Mouse (Mus musculus) forebrain, embryonic 12.5 days (tissue): ENCODE measurements around the gene Tex44. TPM values are rescaled to one million over a fixed set of nuclear protein-coding genes. Genes with fewer than 3 reads are reported as not detected.

Experiments used
- ATAC-seq: fragments of 200-750 bp; cut with Nextera tagmentation; 2 replicates; pipeline ENCODE4 v1.8.0; 2017; ENCODE audit warnings: moderate TSS enrichment; ENCODE audit not compliant: low FRiP score
- H3K27ac ChIP-seq: fragments of 300-500 bp; sonication (generic); 2 replicates; pipeline ENCODE4 v1.5.1; 2016; ENCODE audit warnings: mild to moderate bottlenecking
- H3K27me3 ChIP-seq: fragments of 300-500 bp; sonication (generic); 2 replicates; pipeline ENCODE4 v1.6.1; 2016; ENCODE audit warnings: mild to moderate bottlenecking
- H3K36me3 ChIP-seq: fragments of 300-500 bp; sonication (generic); replicated peaks from 2 replicates; pipeline ENCODE4 v1.6.1; 2016; ENCODE audit warnings: mild to moderate bottlenecking
- H3K4me1 ChIP-seq: fragments of 300-500 bp; sonication (generic); 2 replicates; pipeline ENCODE4 v1.6.1; 2016
- H3K4me2 ChIP-seq: fragments of 300-500 bp; sonication (generic); 2 replicates; pipeline ENCODE4 v1.6.1; 2016; ENCODE audit warnings: mild to moderate bottlenecking, moderate library complexity
- H3K4me3 ChIP-seq: fragments of 300-500 bp; sonication (generic); replicated peaks from 2 replicates; pipeline ENCODE4 v1.5.1; 2016; ENCODE audit warnings: mild to moderate bottlenecking
- H3K9ac ChIP-seq: fragments of 300-500 bp; sonication (generic); 2 replicates; pipeline ENCODE4 v1.6.1; 2016; ENCODE audit warnings: mild to moderate bottlenecking
- H3K9me3 ChIP-seq: fragments of 300-500 bp; sonication (generic); 2 replicates; pipeline ENCODE4 v1.6.1; 2016
- WGBS: fragments of 180-500 bp; shearing (Covaris S2); methylation state at CpG from one replicate; pipeline ENCODE4 v1.1.7; 2016; 5-methylcytosine and 5-hydroxymethylcytosine counted together
- polyA plus RNA-seq: library from polyadenylated mRNA; unstranded; fragments of >200 nt; fragmentation: Nextera tagmentation; extraction: Ambion mirVana; gene quantifications from 2 replicates; pipeline ENCODE4 v1.2.1, GENCODE M21; 2016

The Tex44 gene
- polyA plus RNA-seq, 1 experiment from 2014 or later = not detected

DNA sequence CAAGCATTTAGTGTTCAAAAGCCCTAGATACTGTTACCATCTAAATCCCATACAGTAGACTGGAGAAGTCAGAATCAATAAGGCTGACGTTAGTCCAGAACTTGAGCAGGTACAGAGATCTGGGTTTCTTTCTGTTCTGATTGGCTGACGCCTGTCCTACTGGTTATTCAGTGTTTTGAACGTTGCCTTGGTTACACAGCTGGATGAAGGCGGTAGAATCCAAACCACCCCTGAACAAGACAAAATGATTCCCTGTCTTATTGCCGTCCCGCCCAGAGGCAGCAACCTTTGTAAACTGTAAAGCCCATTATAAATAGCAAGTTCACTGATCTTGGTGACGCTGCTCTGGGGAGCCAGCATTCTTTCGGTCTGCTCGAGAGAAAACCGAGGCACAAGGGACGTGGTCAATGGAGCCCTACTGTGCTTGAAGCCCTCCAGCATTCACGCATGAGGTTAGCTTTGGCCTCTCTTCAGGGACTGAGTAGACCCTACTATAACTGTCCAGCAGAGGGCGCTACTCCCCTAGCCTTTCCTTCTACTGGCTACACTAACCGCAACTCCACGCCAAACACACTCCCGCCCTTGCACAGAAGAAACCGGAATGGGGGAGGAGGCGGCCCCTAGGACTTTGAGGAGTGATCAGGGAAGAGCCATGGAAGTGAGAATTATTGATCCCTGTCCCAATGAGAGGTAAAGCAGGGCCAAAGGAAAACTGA is 14.2 kb downstream of the Tex44 start:
- WGBS = 2% methylated on average over 18 of the region's 18 CpGs
- ATAC-seq = peak; percentile 77

DNA sequence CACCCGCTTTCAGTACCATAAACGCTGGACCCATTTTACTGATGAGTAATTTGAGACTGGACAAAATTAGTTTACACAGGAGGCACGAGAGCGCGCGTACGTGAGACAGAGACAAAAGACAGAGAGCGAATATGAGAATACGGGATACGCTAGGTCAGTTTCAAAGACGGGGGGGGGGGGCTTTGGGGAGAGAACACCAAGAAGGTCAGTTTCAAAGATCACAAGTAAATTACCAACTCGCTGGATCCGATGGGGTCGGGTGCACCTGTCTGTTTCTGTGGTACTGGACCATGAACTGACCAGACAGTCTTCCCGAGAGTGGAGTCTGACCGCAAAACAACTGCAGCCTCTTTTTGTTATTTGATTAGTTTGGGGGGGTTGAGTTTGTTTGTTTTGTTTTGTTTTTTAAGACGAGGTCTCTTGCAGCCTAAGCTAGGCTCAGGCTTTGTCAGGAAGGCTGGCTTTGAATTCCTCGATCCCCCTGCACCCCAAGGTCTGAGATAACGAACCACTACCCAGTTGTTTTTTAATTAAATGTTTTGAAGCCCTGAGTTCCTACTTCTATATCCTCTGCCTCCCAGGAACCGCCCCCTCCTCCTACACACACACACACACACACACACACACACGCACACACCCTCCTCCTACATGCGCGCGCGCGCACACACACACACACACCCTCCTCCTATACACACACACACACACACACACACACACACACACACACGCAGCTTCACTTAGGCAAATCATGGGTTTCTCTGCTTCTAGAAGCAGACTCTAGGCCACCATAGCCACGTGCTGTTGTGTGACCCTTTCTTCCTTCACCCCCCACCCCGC is 15.0 kb downstream of the Tex44 start:
- no peaks in the 10 kb centered on the region for H3K36me3 ChIP-seq
- peak overlapping the region; percentile 99 for H3K27ac ChIP-seq
- under 1% methylated on average over 25 of the region's 29 CpGs for WGBS
- no peaks in the 10 kb centered on the region for H3K27me3 ChIP-seq
- H3K4me3 ChIP-seq = peak overlapping the region; percentile 47
- peak; percentile 37 for ATAC-seq
- H3K4me2 ChIP-seq = peak overlapping the region; percentile 76
- H3K9ac ChIP-seq = peak overlapping the region; percentile 88
- no peaks in the 10 kb centered on the region for H3K9me3 ChIP-seq
- H3K4me1 ChIP-seq = peaks cover 65% of the 10 kb centered on the region

More for the DNA sequence above, 14.2 kb downstream of the Tex44 start:
- Histone ChIP-seq H3K4me2 (peak overlapping the region; percentile 76), H3K4me1 (peaks cover 72% of the 10 kb centered on the region), H3K27ac (peak overlapping the region; percentile 99), H3K9me3 (no peaks in the 10 kb centered on the region), H3K27me3 (no peaks in the 10 kb centered on the region), H3K36me3 (no peaks in the 10 kb centered on the region), H3K4me3 (peak overlapping the region; percentile 47), H3K9ac (peak overlapping the region; percentile 88; the same call in 1 of the 2 replicates)

DNA sequence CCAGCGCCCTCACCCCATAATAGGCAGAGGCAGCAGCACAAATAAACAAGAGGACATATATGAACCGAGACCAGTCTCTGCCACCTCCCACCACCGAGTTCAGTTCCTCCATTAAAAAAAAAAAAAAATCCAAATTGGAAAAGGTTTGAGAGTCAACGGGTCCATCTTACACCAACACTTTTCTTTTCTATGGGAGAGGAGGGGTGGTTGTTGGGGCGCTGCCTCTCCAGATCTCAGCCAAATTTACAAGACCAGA is 15.5 kb downstream of the Tex44 start:
- WGBS = 0% methylated on average over 5 of the region's 5 CpGs
- Histone ChIP-seq H3K27me3 (no peaks in the 10 kb centered on the region), H3K9me3 (no peaks in the 10 kb centered on the region), H3K27ac (peak overlapping the region; percentile 99), H3K4me3 (peak overlapping the region; percentile 47), H3K4me1 (peaks cover 59% of the 10 kb centered on the region), H3K36me3 (no peaks in the 10 kb centered on the region), H3K9ac (peak overlapping the region; percentile 88), H3K4me2 (peak overlapping the region; percentile 76)
- ATAC-seq = no peak

DNA sequence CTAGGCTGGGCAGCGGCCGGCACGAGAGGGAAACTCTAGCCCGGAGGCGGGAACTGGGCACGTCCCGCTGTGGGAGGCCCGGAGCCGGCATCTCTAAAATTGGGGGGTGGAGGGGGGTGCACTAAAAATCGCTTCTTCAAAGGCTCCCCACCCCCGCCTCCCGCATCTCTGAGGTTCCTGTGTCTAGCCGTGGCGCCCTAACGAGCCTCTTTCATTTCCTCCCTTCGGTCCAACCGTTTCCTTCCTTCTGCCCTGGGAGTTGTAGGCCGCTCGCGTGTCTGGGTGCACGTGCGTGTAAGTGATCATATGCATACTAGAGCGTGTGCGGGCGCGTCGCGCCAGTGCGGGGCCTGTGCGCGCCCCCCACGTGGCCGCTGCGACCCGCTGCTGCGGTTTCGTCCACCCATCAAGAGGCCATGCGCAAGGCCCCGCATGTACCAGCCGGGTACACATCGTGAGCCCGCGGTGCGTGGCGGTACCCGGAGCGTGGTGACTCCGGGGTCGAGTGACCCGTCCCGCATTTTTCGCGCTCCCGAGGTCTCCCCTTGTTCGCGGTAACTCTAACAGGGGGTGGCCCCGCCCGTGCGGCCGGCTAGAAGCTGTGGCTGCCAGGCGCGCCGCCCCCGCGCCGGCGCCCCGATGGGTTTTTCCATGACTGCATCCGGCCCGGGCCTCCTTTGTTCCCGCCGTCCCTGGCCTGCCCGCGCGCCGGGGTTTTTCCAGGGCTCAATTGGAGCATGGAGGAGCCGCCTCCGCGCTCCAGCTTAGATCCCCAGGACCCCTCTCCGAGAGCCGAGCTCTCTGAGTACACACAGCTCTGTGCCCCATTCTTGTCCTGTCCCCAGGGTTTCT is 16.1 kb downstream of the Tex44 start:
- H3K4me1 ChIP-seq = peaks cover 56% of the 10 kb centered on the region
- peak overlapping the region; percentile 99 for H3K27ac ChIP-seq
- peak overlapping the region; percentile 76 for H3K4me2 ChIP-seq
- peak overlapping the region; percentile 88 for H3K9ac ChIP-seq
- WGBS = under 1% methylated on average over 80 of the region's 81 CpGs
- peak overlapping the region; percentile 47 for H3K4me3 ChIP-seq
- no peaks in the 10 kb centered on the region for H3K9me3 ChIP-seq
- peak; percentile 79 for ATAC-seq
- no peaks in the 10 kb centered on the region for H3K27me3 ChIP-seq
- H3K36me3 ChIP-seq = no peaks in the 10 kb centered on the region

DNA sequence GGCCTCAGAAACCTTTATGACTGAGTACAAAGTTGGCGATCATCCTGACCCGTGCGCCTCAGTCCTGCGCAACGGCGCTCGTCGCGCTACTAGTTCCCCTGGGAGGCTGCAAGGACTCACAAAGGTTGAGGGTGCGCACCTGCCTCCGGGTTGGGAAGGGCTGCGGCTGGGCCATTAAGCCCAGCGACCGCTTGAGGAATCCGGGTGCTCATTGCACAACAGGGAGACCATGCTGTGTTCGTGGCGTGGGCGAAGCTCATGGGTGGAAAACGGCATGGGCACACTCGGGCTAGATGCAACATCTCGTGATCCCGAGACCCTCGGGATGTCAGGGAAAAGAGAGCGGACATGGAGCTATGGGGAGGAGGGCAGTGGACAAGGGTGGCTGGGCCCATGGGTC is 16.7 kb downstream of the Tex44 start:
- WGBS = 2% methylated on average over 24 of the region's 24 CpGs
- peak overlapping the region; percentile 76 for H3K4me2 ChIP-seq
- no peaks in the 10 kb centered on the region for H3K27me3 ChIP-seq
- H3K4me1 ChIP-seq = peaks cover 52% of the 10 kb centered on the region
- peak overlapping the region; percentile 88 for H3K9ac ChIP-seq
- peak overlapping the region; percentile 47 for H3K4me3 ChIP-seq
- ATAC-seq = peak; percentile 37
- H3K27ac ChIP-seq = peak overlapping the region; percentile 99
- H3K36me3 ChIP-seq = no peaks in the 10 kb centered on the region
- no peaks in the 10 kb centered on the region for H3K9me3 ChIP-seq

DNA sequence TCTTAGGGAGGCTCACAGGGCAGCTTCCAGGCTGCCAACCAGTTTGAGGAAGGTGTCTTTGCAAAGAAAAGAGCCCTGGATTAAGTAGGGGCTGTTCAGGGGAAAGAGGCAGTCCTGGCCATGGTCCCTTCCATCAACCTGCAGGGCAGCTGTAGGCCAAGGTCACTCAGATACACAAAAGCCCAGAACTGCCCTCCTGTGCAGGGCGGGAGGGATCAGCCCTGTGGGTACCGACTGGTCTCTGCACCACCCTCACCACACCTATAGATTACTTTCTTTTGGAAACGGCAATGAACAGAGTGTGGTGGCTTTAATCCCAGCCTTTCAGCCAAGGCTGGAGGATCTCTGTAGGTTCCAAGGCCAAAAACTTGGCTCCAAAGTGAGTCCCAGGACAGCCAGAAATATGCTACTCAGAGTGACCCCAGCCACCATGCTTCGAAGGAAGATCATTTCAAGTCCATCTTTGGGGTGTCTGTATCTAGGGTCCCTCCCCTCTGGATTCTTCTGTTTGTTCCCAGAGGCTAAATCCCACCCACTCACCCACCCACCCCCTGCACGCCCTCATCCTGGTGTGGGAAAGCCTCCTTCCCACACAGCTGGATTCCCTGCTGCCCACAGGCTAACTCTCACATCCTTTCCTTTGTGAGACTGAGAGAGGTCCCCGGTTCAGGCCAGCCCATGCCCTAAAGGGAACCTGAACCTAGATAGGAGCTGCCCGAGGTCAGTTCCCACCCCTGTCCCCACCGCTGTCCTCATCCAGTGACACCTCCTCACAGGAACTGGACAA is 17.4 kb downstream of the Tex44 start:
- WGBS = 53% methylated on average over 8 of the region's 8 CpGs
- peaks cover 52% of the 10 kb centered on the region for H3K4me1 ChIP-seq

DNA sequence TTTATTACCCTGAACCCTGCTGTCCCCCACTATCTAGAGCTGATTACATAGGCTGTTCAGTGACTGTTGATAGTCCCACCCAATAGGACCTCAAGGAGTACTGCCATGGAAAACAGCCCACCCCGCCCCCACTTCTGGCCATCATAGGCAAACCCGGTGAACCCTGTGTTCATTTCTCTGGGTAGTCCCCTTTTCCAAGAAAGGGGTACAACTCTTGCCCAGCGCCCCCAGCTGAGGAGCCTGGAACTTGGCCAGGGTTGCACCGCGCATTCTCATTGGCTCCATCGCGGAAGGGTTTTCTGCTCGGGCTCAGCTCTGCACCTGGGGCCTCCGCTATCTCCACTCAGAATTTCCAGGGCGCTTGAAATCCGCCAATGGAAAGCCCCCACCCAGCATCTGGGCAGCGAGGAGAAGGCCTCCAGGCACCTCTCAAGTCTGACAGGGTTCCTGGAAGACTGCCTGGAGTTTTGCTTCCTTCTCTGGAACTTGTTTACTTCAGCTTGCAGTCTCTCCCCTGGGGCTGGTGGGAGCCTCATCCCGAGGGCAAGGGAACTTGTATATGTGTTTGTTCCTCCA is 21.6 kb downstream of the Tex44 start:
- WGBS = 53% methylated on average over 13 of the region's 13 CpGs
- no peak overlapping the region for H3K4me3 ChIP-seq
- H3K9me3 ChIP-seq = no peaks in the 10 kb centered on the region
- no peaks in the 10 kb centered on the region for H3K36me3 ChIP-seq
- H3K9ac ChIP-seq = no peak overlapping the region
- no peak overlapping the region for H3K4me2 ChIP-seq
- H3K27ac ChIP-seq = peak overlapping the region; percentile 5; the same call in 1 of the 2 replicates
- no peaks in the 10 kb centered on the region for H3K27me3 ChIP-seq
- peaks cover 19% of the 10 kb centered on the region for H3K4me1 ChIP-seq
- ATAC-seq = no peak

More for the DNA sequence above, 17.4 kb downstream of the Tex44 start:
- Histone ChIP-seq H3K36me3 (no peaks in the 10 kb centered on the region), H3K27me3 (no peaks in the 10 kb centered on the region), H3K4me3 (peak overlapping the region; percentile 47), H3K9me3 (no peaks in the 10 kb centered on the region), H3K4me2 (peak overlapping the region; percentile 76), H3K9ac (peak overlapping the region; percentile 88), H3K27ac (peak overlapping the region; percentile 99)
- ATAC-seq = no peak

DNA sequence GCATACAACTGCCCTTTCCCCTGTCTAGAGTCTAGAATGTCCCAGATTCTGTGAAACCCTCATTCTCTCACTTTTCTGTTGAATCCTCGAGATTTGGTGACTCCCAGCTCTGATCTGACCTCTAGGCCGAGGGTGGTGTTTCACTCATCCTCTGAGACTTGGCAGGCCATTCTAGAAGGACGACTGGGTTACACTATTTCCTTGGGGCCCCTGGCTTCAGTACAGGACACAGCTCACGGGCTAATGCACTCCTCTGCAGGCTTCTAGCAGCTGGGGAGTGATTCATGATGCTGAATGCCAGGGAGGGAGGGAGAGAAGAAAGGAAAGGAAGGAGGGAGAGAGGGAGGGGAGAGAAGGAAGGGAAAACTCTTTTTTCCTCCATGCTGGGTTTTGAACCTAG is 22.1 kb downstream of the Tex44 start:
- H3K4me2 ChIP-seq = no peak overlapping the region
- 0 out of 2 replicates have a peak overlapping the region, but pooled peaks have one; percentile 19 for H3K27ac ChIP-seq
- H3K27me3 ChIP-seq = no peaks in the 10 kb centered on the region
- ATAC-seq = no peak
- H3K4me3 ChIP-seq = no peak overlapping the region
- H3K36me3 ChIP-seq = no peaks in the 10 kb centered on the region
- no peak overlapping the region for H3K9ac ChIP-seq
- peaks cover 14% of the 10 kb centered on the region for H3K4me1 ChIP-seq
- WGBS = 51% methylated on average over 4 of the region's 4 CpGs
- no peaks in the 10 kb centered on the region for H3K9me3 ChIP-seq

DNA sequence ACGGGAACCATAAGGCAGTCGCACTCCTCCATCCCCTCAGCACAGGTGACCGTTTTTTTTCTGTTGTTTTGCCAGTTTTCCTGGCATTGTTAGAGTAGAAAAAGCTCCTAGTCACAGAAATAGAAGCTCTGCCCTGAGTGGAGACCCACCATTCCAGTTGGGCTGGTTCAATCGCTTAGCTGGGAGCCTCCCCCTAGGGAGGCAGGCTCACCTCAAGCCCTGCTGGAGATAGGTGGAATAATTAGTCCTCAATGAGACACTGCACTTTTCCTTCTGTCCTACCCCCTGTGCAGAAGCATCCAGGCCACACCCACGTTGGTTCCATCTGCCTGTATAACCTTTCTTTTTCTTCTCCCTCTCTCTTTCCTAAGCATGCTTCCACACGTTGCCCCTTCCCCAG is 23.8 kb downstream of the Tex44 start:
- WGBS = 41% methylated on average over 6 of the region's 6 CpGs
- no peak overlapping the region for H3K4me2 ChIP-seq
- no peak overlapping the region for H3K4me3 ChIP-seq
- H3K9me3 ChIP-seq = no peaks in the 10 kb centered on the region
- H3K4me1 ChIP-seq = peaks cover 7% of the 10 kb centered on the region; the same call in 1 of the 2 replicates
- no peak for ATAC-seq
- H3K36me3 ChIP-seq = no peaks in the 10 kb centered on the region
- H3K27me3 ChIP-seq = no peaks in the 10 kb centered on the region
- no peak overlapping the region for H3K9ac ChIP-seq
- no peak overlapping the region for H3K27ac ChIP-seq

DNA sequence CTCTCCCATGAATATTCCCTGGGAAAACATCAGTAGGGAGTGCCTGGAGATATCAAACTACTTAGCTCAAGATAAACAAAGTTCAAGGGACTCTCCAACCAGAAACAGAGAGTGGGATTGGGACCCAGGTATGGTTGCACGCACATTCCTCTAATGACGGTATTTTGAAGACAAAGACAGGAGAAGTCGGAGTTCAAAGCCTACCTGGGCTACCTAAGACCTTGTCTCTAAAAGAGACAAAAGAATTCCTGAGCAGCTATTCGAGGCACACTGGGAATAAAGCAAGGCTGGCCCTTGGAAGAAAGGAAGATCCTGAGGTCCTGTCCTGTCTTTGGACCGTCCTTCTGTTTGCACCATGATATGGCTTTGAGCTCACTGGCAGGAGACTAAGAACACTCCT is 26.6 kb downstream of the Tex44 start:
- 67% methylated on average over 5 of the region's 5 CpGs for WGBS
- ATAC-seq = no peak
- no peaks in the 10 kb centered on the region for H3K36me3 ChIP-seq

DNA sequence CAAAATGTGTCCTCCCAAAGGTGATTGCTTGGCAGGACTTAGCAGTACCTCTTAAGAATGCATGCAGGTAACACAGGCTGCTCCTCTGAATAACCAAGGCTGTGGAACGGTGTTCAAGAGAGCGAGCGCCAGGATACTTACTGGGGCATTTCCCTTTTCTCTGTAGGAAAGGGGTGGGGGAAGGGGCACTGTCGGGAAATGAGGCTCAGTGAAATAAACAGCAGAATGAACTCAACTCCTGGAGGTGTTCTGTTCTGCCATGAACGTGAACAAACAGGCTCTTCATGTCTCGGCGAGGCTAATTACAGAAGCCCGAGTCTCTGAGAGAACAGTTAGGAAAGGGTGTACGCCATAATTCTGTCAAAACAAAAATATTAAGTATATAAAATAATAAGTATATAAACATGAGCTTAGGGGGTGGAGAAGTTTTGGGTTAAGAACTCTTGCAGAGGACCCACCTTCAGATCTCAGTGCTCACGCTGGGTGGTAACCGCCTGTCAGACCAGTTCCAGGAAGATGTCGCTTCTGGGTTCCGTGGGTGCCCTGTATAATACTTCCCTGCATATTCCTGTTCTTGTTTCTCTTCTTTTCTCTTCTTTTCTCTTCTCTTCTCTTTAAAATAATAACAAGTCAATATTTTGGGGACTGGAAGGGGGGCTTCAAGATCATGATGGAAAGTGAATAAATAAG is 30.9 kb downstream of the Tex44 start:
- H3K9ac ChIP-seq = no peak overlapping the region
- no peaks in the 10 kb centered on the region for H3K36me3 ChIP-seq
- no peaks in the 10 kb centered on the region for H3K27me3 ChIP-seq
- H3K4me3 ChIP-seq = no peak overlapping the region
- no peaks in the 10 kb centered on the region for H3K4me1 ChIP-seq
- WGBS = 74% methylated on average over 13 of the region's 13 CpGs
- no peak overlapping the region for H3K27ac ChIP-seq
- no peak for ATAC-seq
- no peak overlapping the region for H3K4me2 ChIP-seq
- no peaks in the 10 kb centered on the region for H3K9me3 ChIP-seq

More for the DNA sequence above, 26.6 kb downstream of the Tex44 start:
- Histone ChIP-seq H3K27ac (no peak overlapping the region), H3K4me1 (peaks cover 7% of the 10 kb centered on the region; the same call in 1 of the 2 replicates), H3K27me3 (no peaks in the 10 kb centered on the region), H3K9ac (no peak overlapping the region), H3K4me3 (no peak overlapping the region), H3K4me2 (no peak overlapping the region), H3K9me3 (no peaks in the 10 kb centered on the region)
